Mouse (Mus musculus): ENCODE data around the gene Acbd4.

Acbd4 gene

GRCm38 (mm10) chr11:103101481-103101865 lies at the start of gene Acbd4, which contains the start of gene Plcd3:
Gene Acbd4, plus strand, starts transcription at chr11:103101682.
Gene Plcd3, minus strand, starts transcription at chr11:103101658.
- DNase-seq: peak; percentile 68

- no peak for DNase-seq
Observed at GRCm38 (mm10) chr11:103052078-103052477, 49.4 kb upstream of the Acbd4 start.

- peak; percentile 76 for DNase-seq
Observed at GRCm38 (mm10) chr11:103053191-103054076, 48.0 kb upstream of the Acbd4 start.

- peak; percentile 77 for DNase-seq
Observed at GRCm38 (mm10) chr11:103054798-103055197, 46.7 kb upstream of the Acbd4 start.

- DNase-seq: no peak
Observed at GRCm38 (mm10) chr11:103056636-103057035, 44.8 kb upstream of the Acbd4 start.

- no peak for DNase-seq
Observed at GRCm38 (mm10) chr11:103058499-103059085, 42.9 kb upstream of the Acbd4 start.

- DNase-seq: no peak
Observed at GRCm38 (mm10) chr11:103066191-103067050, 35.1 kb upstream of the Acbd4 start.

GRCm38 (mm10) chr11:103067051-103067361 lies 34.5 kb upstream of the Acbd4 start:
- DNase-seq: no peak

GRCm38 (mm10) chr11:103067457-103068001 lies 34.0 kb upstream of the Acbd4 start:
- DNase-seq: no peak

GRCm38 (mm10) chr11:103068272-103068671 lies 33.2 kb upstream of the Acbd4 start:
- DNase-seq: no peak

- DNase-seq: no peak
Observed at GRCm38 (mm10) chr11:103068884-103069283, 32.6 kb upstream of the Acbd4 start.

GRCm38 (mm10) chr11:103069731-103070130 lies 31.8 kb upstream of the Acbd4 start:
- DNase-seq: no peak

- DNase-seq: no peak
Observed at GRCm38 (mm10) chr11:103070322-103070880, 31.1 kb upstream of the Acbd4 start.

GRCm38 (mm10) chr11:103073671-103074070 lies 27.8 kb upstream of the Acbd4 start:
- DNase-seq: no peak

- no peak for DNase-seq
Observed at GRCm38 (mm10) chr11:103074121-103074650, 27.3 kb upstream of the Acbd4 start.

GRCm38 (mm10) chr11:103074796-103075323 lies 26.6 kb upstream of the Acbd4 start:
- no peak for DNase-seq

GRCm38 (mm10) chr11:103076010-103076409 lies 25.5 kb upstream of the Acbd4 start:
- no peak for DNase-seq

GRCm38 (mm10) chr11:103076581-103076980 lies 24.9 kb upstream of the Acbd4 start:
- no peak for DNase-seq

GRCm38 (mm10) chr11:103078131-103078530 lies 23.4 kb upstream of the Acbd4 start:
- DNase-seq: no peak

- no peak for DNase-seq
Observed at GRCm38 (mm10) chr11:103080323-103081091, 21.0 kb upstream of the Acbd4 start.

- no peak for DNase-seq
Observed at GRCm38 (mm10) chr11:103081631-103082030, 19.9 kb upstream of the Acbd4 start.
